Mouse (Mus musculus) heart, postnatal 0 days (tissue): ENCODE results near the gene Arhgap45.

Experiments
- CTCF ChIP-seq: IDR thresholded peaks from 2 replicates; pipeline ENCODE4 v1.5.1; 2016; ENCODE audit warnings: antibody characterized with exemption, control low read depth, low read depth
- EP300 ChIP-seq: IDR thresholded peaks from 2 replicates; pipeline ENCODE4 v1.6.1; 2016; ENCODE audit warnings: antibody characterized with exemption, low read depth

DNA sequence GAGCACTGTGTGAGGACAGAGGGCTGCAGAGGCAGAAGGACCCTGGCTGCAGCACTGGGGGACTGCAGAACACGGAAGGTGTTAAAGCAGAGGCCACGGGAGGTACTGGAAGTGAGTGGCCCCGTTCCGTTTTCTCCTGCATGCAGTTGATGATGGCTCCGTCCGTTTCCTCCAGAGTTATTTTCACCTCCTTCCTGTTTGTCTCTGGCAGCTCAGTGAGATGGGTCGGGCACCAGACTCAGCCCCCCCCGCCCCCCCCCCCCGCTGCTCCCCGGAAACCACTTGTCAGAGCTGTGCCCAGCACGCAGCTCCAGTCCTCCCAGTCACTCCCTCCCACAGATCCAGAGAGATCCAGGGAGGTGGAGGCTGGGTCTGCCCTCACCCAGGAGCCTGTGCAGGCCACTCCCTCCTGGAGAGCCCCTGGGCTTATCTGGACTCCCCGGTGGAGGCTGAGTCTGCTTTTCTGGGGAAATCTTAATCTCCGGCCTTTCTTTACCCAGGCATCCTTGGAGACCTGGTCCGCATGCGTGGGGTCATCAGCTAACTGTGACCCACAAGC is 2.4 kb downstream of the Arhgap45 start:
- TF ChIP-seq CTCF (no peak), EP300 (no peak)
